Mouse (Mus musculus) cerebellum, postnatal 36 days (tissue): Measurements from ENCODE around the gene Cdk5rap3.

Experiments
- DNase-seq, 2 experiments: peaks; one replicate each; pipeline ENCODE4 v3.0.0; 2021 to 2022; ENCODE audit warnings: mixed read lengths in 2 of 2

Gene Cdk5rap3

DNA sequence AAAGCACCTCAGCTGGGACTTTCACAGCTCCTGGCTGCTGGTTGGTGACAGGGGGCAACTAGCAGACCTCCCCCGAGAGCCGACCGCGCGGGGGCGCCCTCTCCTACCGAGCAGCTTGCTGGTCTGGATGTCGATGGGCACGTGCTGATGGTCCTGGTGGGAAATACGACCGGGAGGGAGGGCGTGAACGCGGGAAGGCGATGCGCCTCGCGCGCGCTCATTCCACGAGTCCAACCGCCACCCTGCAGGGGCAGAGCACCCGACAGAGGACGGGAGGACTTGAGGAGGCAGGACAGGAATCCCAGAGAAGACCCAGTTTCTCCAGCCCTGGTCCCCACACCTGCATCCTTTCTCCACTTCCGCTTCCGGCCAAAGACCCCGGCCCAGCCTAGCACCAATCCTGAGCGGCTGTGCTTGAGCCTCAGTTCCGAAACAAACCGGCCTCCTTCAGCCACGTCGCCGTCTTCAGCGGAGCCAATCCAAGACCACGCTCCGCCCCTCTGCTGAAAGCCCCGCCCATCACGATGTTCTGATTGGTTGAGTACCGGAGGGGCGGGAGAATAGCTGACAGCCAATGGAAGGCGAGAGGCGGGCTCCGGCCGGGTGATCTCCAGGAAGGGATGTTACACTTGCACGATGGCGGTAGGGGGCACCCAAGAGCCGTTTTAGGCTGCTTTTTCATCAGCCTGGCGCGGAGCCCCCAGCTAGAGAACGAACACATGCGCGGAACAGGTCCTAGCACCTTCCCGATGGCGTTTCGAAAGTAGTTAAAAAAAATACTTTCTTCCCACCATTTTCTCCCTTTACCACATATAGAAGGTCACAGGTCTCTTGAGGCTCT is at the start of gene Cdk5rap3:
Gene Cdk5rap3, minus strand, starts transcription at position 453 of the 841 bp plus-strand sequence.
- peak; percentile 99 for DNase-seq

DNA sequence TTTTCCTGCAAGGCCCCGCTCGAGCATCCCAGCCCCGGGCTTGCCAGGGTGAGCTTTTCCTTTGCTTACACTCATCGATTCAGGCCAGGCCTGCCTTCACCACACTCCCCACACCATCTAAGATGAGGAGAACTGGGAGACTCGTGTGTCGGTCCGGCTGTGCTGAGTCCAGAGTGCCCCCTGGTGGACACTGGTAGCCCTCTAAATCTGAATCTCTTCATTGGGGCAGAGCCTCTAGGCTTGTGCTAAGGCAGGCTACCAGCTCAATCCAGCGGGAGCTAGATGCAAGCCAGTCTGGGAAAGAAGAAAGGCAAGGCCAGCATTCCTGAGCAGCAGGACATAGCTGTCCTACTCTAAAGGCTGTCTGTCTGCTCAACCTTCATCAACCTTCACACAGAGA is 47.3 kb upstream of the Cdk5rap3 start:
- DNase-seq: peak; percentile 94 to 95

DNA sequence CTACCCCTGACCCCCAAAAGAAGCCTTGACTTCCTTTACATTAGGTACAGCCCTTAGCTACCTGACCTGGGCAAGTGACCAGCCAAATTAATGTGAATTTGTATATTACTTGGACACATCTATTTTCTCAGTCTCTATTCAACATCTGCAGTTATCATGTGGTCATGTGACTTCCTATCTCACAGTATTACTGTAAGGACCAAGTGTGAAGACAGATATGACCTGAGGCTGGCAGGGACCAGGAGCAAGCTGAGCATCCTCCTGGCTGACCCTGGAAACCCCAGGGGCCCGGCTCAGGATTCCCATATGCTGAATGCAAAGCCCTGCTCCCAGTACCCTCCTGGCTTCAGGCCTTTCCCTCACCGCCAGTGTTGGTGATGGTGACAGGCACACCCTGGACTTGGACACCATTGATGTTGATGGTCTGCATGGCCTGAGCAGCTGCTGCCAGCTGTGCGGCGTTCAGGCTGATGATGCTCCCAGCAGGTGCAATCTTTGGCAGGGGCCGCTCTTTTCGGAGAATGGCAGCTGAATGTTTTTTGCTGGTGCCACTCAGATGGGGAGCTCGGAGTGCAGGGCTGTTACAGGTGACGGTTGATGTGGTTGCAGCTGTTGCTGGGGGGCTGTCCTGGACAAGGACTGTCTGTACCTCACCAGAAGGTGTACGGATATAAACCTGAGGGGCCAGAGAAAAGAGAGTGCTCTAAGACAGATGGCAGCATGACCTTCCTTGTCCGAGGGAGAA is 40.9 kb upstream of the Cdk5rap3 start:
- DNase-seq: no peak

DNA sequence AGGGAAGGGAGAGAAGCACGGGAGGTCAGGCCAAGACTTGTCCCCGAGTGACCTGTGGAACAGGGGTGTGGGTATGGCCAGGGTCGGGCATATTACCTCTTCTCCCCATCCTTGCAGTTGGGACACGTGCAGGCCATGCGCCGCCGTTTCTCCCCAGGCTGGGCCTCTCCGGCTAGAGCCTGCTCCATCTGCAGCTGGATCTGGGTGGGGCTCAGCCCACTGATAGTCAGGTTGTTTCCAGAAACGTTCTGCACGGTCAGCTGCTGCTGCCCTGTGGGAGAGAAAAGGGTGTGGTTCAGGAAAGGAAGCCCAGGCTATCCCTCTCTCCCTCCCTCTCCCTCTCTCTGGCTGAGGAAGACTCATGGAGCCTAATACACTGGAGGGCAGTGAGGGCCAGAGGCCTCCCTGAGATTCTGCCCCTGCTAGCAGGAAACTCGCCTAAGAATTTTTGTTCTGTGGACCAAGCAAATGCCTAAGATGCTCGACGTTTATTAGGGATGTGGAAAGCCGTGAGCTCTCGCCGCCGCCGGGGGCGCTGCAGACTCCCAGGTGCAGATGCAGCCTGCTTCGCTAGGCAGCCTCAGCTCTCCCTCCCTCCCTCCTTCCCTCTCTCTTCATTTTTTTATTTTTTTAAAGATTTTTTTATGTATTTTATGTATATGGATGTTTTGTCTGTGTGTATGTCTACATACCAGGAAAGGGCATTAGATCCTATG is 39.9 kb upstream of the Cdk5rap3 start:
- DNase-seq: no peak

DNA sequence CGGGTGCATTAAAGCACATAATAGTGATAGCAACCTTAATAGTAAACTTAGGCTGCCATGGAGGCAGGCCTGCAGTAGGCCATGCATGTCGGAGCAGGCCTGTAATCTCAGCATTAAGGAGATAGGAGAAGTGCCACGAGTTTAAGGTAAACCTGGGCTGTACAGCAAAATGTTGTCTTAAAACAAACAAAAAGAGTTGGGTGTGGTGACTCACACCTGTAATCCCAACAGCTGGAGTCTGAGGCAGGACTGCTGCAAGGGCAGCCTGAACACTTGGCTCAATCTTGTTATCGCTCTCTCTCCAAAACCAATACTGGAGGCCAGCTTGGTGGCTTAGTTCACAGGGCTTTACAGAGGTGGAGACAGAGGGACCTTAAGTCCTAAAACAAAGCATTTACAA is 38.8 kb upstream of the Cdk5rap3 start:
- no peak for DNase-seq

DNA sequence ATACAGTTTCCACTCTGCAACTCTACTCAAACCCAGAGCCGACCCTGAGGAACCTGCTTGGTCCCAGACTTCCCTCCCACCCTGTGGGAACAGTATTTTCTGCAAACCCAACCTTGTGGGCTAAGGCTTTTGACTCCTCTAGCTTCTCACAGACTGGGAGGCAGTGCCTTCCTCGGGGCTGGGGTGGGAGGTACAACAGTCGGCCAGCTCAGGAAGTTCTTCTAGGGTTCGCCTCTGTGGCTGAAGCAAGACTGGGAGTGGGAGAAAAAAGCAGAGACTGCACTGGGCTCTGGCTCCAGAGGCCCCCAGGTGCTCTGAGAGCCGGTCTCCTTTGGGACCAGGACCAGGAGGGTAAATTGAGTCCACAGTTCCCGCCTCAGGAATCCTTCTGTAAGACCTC is 36.6 kb upstream of the Cdk5rap3 start:
- DNase-seq: no peak

DNA sequence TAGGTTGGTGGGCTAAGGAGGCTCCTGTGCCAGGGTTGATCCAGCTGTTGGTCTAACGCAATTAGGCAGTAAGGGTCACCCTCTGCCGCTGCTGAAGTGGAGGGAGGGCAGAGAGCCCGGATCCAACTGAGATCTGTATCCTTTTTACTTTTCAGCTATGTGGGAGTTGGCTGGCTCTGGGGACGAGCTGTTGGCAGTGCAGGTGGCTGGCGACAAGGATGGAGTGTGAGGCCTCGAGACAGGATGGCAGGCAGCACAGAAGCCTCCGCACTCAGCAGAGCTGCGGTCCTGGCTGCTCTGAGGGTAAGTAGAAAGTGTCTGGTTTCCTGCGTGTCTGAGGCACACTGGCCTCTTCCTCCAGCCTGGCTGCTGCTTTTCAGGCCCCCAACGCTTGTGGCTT is 36.1 kb upstream of the Cdk5rap3 start:
- no peak for DNase-seq

DNA sequence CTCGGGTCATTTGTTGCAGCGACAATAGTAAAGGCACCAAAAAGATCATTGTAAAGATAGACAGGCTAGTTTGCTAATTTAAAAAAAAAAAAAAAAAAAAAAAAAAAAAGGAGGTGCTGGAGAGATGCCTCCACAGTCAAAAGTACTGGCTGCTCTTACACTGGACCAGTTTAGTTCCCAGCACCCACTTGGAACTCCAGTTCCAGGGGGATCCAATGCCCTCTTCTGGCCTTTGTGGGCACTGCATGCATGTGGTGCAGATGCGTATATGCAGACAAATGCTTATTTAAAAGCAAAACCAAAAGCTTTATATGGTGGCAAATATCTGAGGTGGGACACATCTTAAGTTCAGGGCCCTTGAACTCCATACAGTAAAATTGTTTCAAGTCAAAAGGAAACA is 34.5 kb upstream of the Cdk5rap3 start:
- no peak for DNase-seq

DNA sequence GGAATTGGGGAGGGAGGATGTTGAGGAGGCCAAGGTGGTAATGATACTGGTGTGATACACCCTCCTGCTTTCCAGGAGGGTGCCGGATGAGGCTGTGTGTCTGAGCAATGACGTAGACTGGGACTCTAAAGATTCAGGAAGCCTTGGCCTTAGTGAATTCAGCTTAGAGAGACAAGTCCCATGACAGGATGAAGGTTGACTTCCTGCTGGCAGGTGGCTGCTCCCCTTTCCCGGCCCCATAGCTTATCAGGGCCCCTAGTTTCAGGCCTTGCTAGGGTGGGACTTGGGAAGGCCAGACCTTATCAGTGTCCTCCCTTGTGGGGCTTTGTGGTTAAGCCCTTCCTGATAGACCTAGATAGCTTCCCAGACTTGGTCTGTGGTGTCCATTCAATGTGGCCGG is 31.6 kb upstream of the Cdk5rap3 start:
- no peak for DNase-seq

DNA sequence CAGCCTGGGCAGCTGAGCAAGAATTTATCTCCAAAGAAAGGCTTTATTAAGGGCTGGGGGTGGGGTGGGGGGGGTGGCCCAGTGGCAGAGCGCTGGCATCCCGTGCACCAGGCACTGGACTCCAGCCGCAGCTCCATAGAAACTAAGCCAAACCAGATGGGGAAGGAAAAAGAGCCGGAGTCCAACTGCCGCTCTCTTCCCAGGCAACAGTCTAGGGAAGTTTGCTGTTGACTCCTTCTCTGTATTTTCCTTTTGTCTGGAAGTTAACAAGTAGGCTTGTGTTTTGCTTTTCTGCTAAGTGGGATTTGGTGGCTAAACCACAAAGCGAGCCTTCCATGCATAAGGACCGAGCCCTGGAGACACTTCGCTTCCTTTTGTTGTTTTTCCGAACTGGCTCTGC is 30.2 kb upstream of the Cdk5rap3 start:
- DNase-seq: no peak

DNA sequence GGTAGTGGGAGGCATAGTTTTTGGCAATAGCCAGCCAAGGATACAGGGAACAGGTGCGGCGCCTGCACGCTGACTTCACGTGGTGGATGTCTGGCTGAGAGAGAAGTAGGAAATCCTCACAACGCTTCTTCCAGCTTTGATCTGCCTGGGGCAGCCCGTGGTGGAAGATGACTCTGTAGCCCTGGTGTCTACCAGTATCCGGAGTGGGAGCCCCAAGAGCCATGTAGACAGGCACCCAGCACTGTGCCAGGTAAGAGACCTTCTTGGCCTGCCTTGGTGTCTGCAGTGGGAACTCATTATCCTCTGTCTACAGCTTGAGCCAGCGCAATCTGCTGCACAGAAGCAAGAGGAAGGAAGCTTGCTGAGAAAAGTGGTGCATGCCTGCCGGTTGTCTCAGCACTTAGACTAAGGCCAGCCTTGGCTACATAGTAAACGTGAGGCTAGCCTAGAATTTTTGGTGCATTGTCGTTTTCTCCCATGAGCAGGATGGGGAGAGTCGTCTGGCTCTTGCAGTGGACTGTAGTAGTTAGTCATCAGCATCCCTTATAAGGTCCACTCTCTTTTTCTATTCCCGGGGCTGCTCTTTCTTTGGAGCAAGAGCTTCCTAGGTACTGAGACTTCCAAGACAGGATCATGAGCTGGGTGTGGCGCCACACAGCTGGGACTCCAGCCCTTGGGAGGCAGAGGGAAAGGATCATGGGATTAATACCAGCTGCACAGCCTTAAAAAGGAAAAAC is 28.7 kb upstream of the Cdk5rap3 start:
- peak in 1 of 2 experiments; percentile 14 for DNase-seq

DNA sequence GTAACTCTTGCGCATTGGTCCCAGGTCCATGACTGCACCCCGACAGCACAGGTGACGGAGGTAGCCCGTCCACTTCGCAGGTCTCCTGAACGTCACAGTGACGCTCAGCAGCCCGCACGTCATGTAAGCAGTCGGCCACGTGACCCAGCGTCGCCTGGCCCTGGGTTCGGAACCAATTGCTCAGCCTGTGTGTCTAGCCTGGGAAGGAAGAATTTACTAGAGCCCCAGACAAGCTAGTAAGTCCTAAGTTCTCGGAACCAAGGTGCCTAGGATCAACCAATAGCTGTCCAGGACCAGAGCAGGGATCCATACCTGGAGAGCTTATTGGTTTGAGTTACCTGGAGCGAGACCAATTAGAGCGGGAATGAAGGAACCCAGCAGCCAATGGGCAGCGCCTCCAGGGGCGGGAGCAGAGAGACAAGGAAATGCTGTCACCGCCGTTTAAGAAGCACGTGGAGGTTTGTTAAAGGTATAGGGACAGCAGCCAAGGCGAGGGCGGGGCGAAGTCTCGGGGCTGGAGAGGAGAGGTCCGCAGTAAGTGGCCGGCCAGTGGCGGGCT is 27.5 kb upstream of the Cdk5rap3 start, which contains the start of gene Pnpo:
Gene Pnpo, minus strand, starts transcription at position 241 of the 559 bp plus-strand sequence.
- peak; percentile 90 to 92 for DNase-seq

DNA sequence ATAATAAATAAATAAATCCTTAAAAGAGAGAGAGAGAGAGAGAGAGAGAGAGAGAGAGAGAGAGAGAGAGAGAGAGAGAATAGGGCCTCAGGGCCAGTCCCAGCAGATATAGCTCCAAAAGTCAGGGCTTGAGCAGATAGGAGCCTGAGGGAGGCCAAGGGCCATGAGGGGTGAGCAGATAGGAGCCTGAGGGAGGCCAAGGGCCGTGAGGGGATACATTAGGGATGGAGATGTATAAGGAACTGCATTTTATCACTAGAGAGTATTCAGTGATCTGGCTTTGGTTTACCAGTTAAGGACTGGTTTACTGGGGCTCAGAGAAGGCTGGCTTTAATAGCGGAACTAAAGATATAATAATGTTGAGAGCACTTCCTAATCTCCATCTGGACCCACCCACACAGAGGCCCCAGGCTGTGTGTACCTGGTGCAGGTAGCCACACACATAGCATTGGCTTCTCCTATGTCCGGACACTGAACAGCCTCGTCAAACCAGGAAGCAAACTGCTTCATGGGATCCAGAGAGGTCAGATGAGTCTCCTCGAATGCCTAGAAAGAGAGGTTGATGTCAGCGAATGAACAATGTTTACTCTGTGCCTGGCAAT is 25.8 kb upstream of the Cdk5rap3 start:
- DNase-seq: no peak

DNA sequence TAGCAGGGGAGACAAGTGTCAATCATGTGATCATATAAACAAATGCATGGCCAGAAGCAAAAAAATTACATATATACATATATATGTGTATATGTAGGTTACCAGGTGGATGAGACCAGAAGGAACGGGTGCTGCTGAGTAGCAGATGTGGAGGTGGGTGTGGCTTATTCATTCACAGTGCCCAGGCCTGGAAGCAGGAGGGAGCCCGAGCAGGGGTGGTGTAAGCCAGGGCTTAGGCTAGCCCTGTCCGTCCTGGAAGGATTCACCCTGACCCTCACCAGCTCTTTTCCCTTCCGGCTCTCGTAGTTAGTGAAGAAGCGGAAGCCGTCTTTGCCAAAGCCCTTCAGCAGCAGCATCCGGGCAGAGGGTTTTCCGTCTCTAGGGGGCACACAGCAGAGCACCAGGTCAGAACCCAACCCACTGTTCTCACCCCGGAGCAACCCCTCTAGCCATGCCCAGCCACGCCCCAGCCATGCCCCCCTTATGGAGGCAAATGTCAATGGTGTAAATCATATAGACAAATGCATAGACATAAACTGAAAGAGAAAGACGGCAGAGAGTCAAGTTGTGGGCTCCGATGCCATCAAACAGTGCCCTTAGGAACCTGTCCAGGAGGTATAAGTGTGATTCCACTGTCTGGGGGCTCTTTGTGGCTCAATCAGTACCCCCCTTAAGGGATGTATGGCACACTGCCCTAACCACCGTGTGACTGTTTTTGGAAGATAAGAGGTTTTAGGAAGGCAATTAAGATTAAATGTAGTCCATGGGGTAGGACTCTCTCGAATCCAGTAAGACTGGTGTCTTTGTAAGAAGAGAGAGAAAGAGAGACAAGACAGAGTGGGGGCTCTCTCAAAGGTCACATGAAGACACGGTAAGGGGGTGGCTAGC is 24.5 kb upstream of the Cdk5rap3 start:
- no peak for DNase-seq

DNA sequence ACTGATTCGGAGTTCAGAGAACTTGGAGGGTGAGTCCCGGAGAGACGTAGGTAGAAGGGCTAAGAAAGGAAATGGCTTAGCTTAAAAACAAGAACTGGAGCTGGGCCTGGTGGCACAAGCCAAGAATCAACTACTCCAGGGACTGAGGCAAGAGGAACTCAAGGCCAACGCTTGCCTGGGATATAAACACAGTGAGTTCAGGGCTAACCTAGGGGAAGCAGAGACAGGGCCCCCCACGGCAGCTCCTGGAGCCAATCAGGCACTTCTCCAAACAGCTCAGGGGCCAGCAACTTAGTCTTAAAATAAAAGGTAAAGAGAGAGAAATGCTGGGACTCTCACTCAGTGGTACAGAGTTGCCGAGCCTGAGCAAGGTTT is 22.1 kb upstream of the Cdk5rap3 start:
- no peak for DNase-seq

DNA sequence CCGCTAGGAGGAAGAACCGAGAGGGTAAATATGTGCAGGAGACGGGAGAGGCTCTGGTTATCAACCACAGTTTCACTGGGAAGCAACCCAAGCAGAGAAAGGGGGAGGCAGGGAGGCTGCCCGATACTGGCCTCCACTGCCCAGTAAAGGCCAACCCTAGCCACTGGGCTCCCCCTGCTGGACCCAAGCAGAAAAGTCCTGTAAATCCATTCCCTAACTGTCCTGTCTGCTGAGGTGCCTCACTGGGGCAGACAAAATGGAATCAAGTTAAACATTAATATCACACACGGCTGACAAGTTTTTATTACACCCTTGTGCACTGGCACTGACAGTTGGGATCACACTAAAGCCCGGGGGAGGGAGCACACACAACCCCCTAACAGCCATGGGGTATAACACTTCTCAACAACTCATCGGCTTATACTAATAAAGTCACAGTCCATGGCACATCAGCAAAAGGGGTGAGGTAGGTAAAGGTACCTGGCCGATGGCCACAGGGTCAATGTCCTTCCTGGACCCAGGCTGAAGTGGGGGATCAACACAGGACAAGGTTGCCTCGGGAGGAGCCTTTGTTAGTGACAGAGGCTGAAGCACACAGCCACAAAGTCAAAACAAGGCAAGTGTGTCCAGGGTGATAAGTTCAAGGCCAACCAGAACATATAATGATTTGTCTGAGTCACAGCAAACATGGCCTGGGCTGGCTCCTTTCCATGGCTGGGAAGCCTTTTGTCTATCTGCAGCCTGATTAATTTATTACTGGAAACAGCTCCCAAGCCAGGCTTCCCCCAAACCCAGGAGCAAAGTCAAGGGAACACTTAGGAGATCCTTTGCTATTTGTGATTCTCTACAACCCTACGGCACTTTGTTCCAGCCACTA is 21.5 kb upstream of the Cdk5rap3 start:
- DNase-seq: peak; percentile 20 to 32

DNA sequence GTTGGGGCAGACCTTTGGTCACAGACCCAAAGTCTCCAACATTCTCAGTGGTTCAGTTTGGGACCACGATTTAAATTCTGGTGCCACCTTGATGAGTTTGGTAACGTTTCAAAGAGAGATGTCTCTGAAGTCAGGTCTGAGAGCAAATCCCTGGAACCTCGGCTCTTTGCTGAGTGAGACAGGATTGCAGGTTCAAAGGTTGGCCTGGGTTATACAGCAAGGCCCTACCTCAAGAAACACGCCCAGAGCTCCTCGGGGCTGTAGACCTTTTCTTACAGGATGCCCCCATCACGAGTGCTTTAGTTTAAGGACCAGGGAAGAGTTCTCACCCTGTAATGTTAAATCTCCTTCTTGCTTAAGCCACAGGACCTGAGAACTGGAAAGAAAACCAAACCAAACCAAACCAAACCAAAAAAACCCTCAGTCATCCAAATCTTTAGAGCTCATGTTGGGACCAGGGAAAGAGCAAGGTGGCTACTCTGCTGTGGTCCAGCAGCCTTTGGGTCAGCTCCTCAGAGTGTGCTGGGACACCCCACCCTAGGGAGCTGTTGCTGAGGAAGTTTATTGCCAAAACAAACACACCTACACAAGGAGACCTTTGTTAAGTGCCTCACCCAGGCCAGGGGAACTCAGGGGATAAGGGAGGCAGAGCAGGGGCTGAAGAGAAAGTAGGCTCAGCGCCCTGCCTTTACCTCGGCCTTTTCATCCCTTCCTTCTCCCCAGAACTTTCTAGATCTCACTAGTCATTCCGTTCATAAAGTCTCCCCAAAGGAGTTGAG is 19.8 kb upstream of the Cdk5rap3 start:
- DNase-seq: no peak

DNA sequence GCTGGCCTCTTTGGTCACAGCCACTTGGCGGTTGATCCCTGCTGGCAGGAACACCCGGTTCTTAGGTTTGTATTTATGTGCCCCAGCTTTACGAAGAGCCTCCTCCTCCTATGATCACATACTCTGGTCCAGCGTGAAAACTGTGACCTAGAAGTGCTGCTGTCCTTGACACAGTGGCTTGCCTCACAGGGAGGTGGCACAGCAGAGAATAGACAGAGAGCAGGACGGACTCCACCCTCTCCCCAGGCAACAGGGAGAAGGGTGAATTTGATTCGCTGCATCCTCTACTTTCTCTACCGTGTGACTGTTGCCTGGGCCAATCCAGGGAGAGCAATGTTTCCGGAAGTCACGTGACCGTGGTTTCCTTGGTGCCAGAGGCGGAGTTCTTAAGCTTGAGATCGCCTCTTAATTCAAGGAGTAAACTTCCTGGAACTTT is 18.6 kb upstream of the Cdk5rap3 start:
- no peak for DNase-seq
